ENCODE assay signal across 8 mouse cellular contexts in genomic region chr3:89437269-89437668, GRCm38 (mm10). TPM values are rescaled to one million over a fixed set of nuclear protein-coding genes. Genes with fewer than 3 reads are reported as not detected.
A peak's percentile ranks its signal among the peaks of the same experiment; 100 is the strongest.
DNase-seq lines count a peak whose midpoint lies in the region; ATAC-seq and TF ChIP-seq lines count a peak whose summit lies in the region.

No protein-coding gene starts in this region.

- no peak for TF ChIP-seq CTCF in heart, adult 2 months (IDR thresholded peaks at IDR 0.05)

- H3K9me3 ChIP-seq in ES-E14 (ENCODE audit: control insufficient read depth, insufficient read depth, low read depth, low read length), result no peaks in the 10 kb centered on the region
- H3K9me3 ChIP-seq in forebrain, embryonic 13.5 days (replicated peaks), result no peaks in the 10 kb centered on the region
- no peaks in the 10 kb centered on the region for H3K9me3 ChIP-seq in kidney, embryonic 16.5 days (ENCODE audit: low read length)
- H3K9me3 ChIP-seq in megakaryocyte, embryonic 14.5 days, result no peaks in the 10 kb centered on the region

- no peaks in the 10 kb centered on the region for H3K27me3 ChIP-seq in heart, adult 2 months (ENCODE audit: control insufficient read depth, insufficient read depth, low read length)
- H3K27me3 ChIP-seq in forebrain, embryonic 13.5 days, result no peaks in the 10 kb centered on the region
- H3K27me3 ChIP-seq in kidney, embryonic 16.5 days (ENCODE audit: insufficient read depth, low read length), result no peaks in the 10 kb centered on the region
- H3K27me3 ChIP-seq in megakaryocyte, embryonic 14.5 days (replicated peaks), result no peaks in the 10 kb centered on the region

- DNase-seq in heart, adult 2 months, result peak in 1 of 2 experiments; percentile 42
- DNase-seq in heart, postnatal 36 days, result no peak
- DNase-seq in ES-E14 (ENCODE audit: low read depth, low spot score), result no peak
- DNase-seq in thymus, postnatal 25 days, result peak; percentile 34
- DNase-seq in adrenal gland, adult 8-10 months, result no peak

- peak; percentile 34; the same call in 1 of the 2 replicates for ATAC-seq in forebrain, embryonic 13.5 days
- no peak for ATAC-seq in kidney, embryonic 16.5 days (ENCODE audit: low FRiP score, low TSS enrichment)

- peak overlapping the region; percentile 91 for H3K27ac ChIP-seq in heart, adult 2 months
- H3K27ac ChIP-seq in ES-E14 (ENCODE audit: insufficient read depth, low read depth, low read length, poor library complexity, severe bottlenecking), result peak overlapping the region; percentile 61; the same call in 1 of the 2 replicates
- no peak overlapping the region for H3K27ac ChIP-seq in forebrain, embryonic 13.5 days
- H3K27ac ChIP-seq in kidney, embryonic 16.5 days (ENCODE audit: low read length), result peak overlapping the region; percentile 83

- no peaks in the 10 kb centered on the region for H3K36me3 ChIP-seq in heart, adult 2 months (ENCODE audit: control insufficient read depth, insufficient read depth, low read length)
- peaks cover 15% of the 10 kb centered on the region for H3K36me3 ChIP-seq in ES-E14 (ENCODE audit: control insufficient read depth, insufficient read depth, low read length, poor library complexity, severe bottlenecking)
- peaks cover 25% of the 10 kb centered on the region for H3K36me3 ChIP-seq in forebrain, embryonic 13.5 days (ENCODE audit: poor library complexity, severe bottlenecking)
- peaks cover 26% of the 10 kb centered on the region for H3K36me3 ChIP-seq in kidney, embryonic 16.5 days (ENCODE audit: insufficient read depth, low read length)
- peaks cover 58% of the 10 kb centered on the region for H3K36me3 ChIP-seq in megakaryocyte, embryonic 14.5 days (replicated peaks; ENCODE audit: low read length)

- no peak for TF ChIP-seq EP300 in heart, adult 2 months (IDR thresholded peaks at IDR 0.05; ENCODE audit: insufficient read depth, low read depth, low read length)

- intact Hi-C loops in heart, adult 2 months (cut with DNase I), result loop anchor here (2.0 kb wide), 1 partner anchor 18 kb away; the partner anchor contains the start of genes Cks1b and Shc1
- intact Hi-C loops in heart, postnatal 36 days (cut with DNase I), result loop anchor here (2.0 kb wide), 1 partner anchor 16 kb away; no protein-coding TSS in a partner anchor

- H3K79me2 ChIP-seq in heart, adult 2 months (replicated peaks; ENCODE audit: control insufficient read depth, insufficient read depth, low read length), result 0 out of 2 replicates have a peak, but pooled peaks cover 1% of the 10 kb centered on the region

- 13% methylated on average over 5 of the region's 5 CpGs for WGBS in heart, adult 2 months
- 21% methylated on average over 5 of the region's 5 CpGs for WGBS in forebrain, embryonic 13.5 days
- 31% methylated on average over 5 of the region's 5 CpGs for WGBS in kidney, embryonic 16.5 days

- peak overlapping the region; percentile 63 for H3K4me2 ChIP-seq in forebrain, embryonic 13.5 days
- H3K4me2 ChIP-seq in kidney, embryonic 16.5 days (replicated peaks; ENCODE audit: low read depth, low read length), result peak overlapping the region; percentile 72

- peak overlapping the region; percentile 52 for H3K4me3 ChIP-seq in heart, adult 2 months
- peak overlapping the region; percentile 66 to 77 for H3K4me3 ChIP-seq in ES-E14 (ENCODE audit: insufficient read depth in 1 of 2, low read depth in 1 of 2, low read length in 2 of 2, poor library complexity in 1 of 2, severe bottlenecking in 1 of 2)
- H3K4me3 ChIP-seq in forebrain, embryonic 13.5 days, result peak overlapping the region; percentile 37
- peak overlapping the region; percentile 65 for H3K4me3 ChIP-seq in kidney, embryonic 16.5 days (ENCODE audit: low read length)
- peak overlapping the region; percentile 93 for H3K4me3 ChIP-seq in megakaryocyte, embryonic 14.5 days (replicated peaks)

- no peak for TF ChIP-seq POLR2A in heart, adult 2 months (IDR thresholded peaks at IDR 0.05; ENCODE audit: insufficient read depth, low read depth, low read length)

- peaks cover 8% of the 10 kb centered on the region for H3K4me1 ChIP-seq in heart, adult 2 months (ENCODE audit: control insufficient read depth, insufficient read depth, low read length)
- peaks cover 3 to 22% of the 10 kb centered on the region in 2 experiments; a peak in 2 of 4 replicates for H3K4me1 ChIP-seq in ES-E14 (ENCODE audit: control insufficient read depth in 2 of 2, insufficient read depth in 2 of 2, low read length in 2 of 2, poor library complexity in 1 of 2)
- H3K4me1 ChIP-seq in forebrain, embryonic 13.5 days, result peaks cover 33% of the 10 kb centered on the region
- H3K4me1 ChIP-seq in kidney, embryonic 16.5 days (ENCODE audit: insufficient read depth, low read length), result peaks cover 14% of the 10 kb centered on the region
- peaks cover 58% of the 10 kb centered on the region for H3K4me1 ChIP-seq in megakaryocyte, embryonic 14.5 days

- in situ Hi-C loops in ES-E14 (cut with MboI; ENCODE audit: low sequenced_read_pairs in 2 of 2, unreplicated experiment in 2 of 2), result no loop called here

- peak overlapping the region; percentile 69 for H3K9ac ChIP-seq in heart, adult 2 months (ENCODE audit: low read depth, low read length)
- H3K9ac ChIP-seq in ES-E14 (ENCODE audit: insufficient read depth, low read depth, low read length, poor library complexity, severe bottlenecking), result peak overlapping the region; percentile 72; the same call in 1 of the 2 replicates
- peak overlapping the region; percentile 61 for H3K9ac ChIP-seq in forebrain, embryonic 13.5 days
- H3K9ac ChIP-seq in kidney, embryonic 16.5 days (replicated peaks; ENCODE audit: low read length), result peak overlapping the region; percentile 78

TF ChIP-seq in ES-E14, 5 proteins besides CTCF, POLR2A, EP300 and RAD21:
- TF ChIP-seq ZC3H11A (IDR thresholded peaks at IDR 0.05; ENCODE audit: borderline replicate concordance, low read depth, low read length), result no peak
- no peak for TF ChIP-seq HCFC1 (IDR thresholded peaks at IDR 0.05; ENCODE audit: borderline replicate concordance, insufficient read depth, low read length)
- no peak for TF ChIP-seq MAFK (IDR thresholded peaks at IDR 0.05; ENCODE audit: insufficient read depth, low read depth, low read length)
- TF ChIP-seq CHD2 (IDR thresholded peaks at IDR 0.05; ENCODE audit: low read depth, low read length), result no peak
- TF ChIP-seq ZNF384 (IDR thresholded peaks at IDR 0.05; ENCODE audit: low read depth, low read length), result no peak

RNA-seq across cellular contexts. Expression of gene Pbxip1, which starts 0.8 kb away (rescaled TPM):
- total RNA-seq in heart, adult 2 months (2021), result 10 to 100 TPM; 55.7 to 67.5 TPM
- 56.2 and 58.2 TPM in 2 replicates for polyA plus RNA-seq in heart, adult 2 months (2012; rRNA removed)
- 10 to 100 TPM; 57.0 to 58.0 TPM for total RNA-seq in heart, postnatal 36 days (2021)
- total RNA-seq in ES-E14 (2012; rRNA removed), result 19.3 and 20.8 TPM in 2 replicates
- polyA plus RNA-seq in forebrain, embryonic 13.5 days (2015; fragmentation: Nextera tagmentation; extraction: Ambion mirVana), result 10.2 TPM in 2 replicates
- 47.5 and 51.7 TPM in 2 replicates for polyA plus RNA-seq in kidney, embryonic 16.5 days (2015; fragmentation: Nextera tagmentation; extraction: Ambion mirVana)
- 23.0 and 29.3 TPM in 2 replicates for polyA plus RNA-seq in megakaryocyte, embryonic 14.5 days (2012; ENCODE audit: insufficient read depth, low replicate concordance)
- 100 to 1,000 TPM in 2 of 4 experiments, 10 to 100 TPM in 2; 57.0 to 119 (median 81.5) TPM for total RNA-seq in adrenal gland, adult 8-10 months (2022)

RNA-seq across cellular contexts. Expression of gene Pygo2, which starts 7.3 kb away (rescaled TPM):
- 10 to 100 TPM; 12.5 to 15.3 TPM for total RNA-seq in heart, adult 2 months (2021)
- polyA plus RNA-seq in heart, adult 2 months (2012; rRNA removed), result 14.4 and 17.3 TPM in 2 replicates
- total RNA-seq in heart, postnatal 36 days (2021), result 10 to 100 TPM; 13.8 to 16.6 TPM
- total RNA-seq in ES-E14 (2012; rRNA removed), result 39.2 and 50.3 TPM in 2 replicates
- polyA plus RNA-seq in forebrain, embryonic 13.5 days (2015; fragmentation: Nextera tagmentation; extraction: Ambion mirVana), result 30.4 and 32.4 TPM in 2 replicates
- polyA plus RNA-seq in kidney, embryonic 16.5 days (2015; fragmentation: Nextera tagmentation; extraction: Ambion mirVana), result 38.9 and 41.2 TPM in 2 replicates
- 35.3 and 137 TPM in 2 replicates for polyA plus RNA-seq in megakaryocyte, embryonic 14.5 days (2012; ENCODE audit: insufficient read depth, low replicate concordance)
- 10 to 100 TPM; 42.1 to 45.1 (median 44.3) TPM for total RNA-seq in adrenal gland, adult 8-10 months (2022)

RNA-seq across cellular contexts. Expression of gene Pmvk, which starts 17.1 kb away (rescaled TPM):
- 1 to 10 TPM; 6.7 to 7.5 TPM for total RNA-seq in heart, adult 2 months (2021)
- polyA plus RNA-seq in heart, adult 2 months (2012; rRNA removed), result 14.8 and 21.5 TPM in 2 replicates
- total RNA-seq in heart, postnatal 36 days (2021), result 1 to 10 TPM; 7.0 to 9.2 TPM
- 35.0 and 38.6 TPM in 2 replicates for total RNA-seq in ES-E14 (2012; rRNA removed)
- 73.3 and 75.0 TPM in 2 replicates for polyA plus RNA-seq in forebrain, embryonic 13.5 days (2015; fragmentation: Nextera tagmentation; extraction: Ambion mirVana)
- 56.1 and 59.3 TPM in 2 replicates for polyA plus RNA-seq in kidney, embryonic 16.5 days (2015; fragmentation: Nextera tagmentation; extraction: Ambion mirVana)
- 10.7 and 35.6 TPM in 2 replicates for polyA plus RNA-seq in megakaryocyte, embryonic 14.5 days (2012; ENCODE audit: insufficient read depth, low replicate concordance)
- total RNA-seq in adrenal gland, adult 8-10 months (2022), result 10 to 100 TPM; 14.3 to 19.5 (median 15.7) TPM

RNA-seq across cellular contexts. Expression of gene Shc1, which starts 19.0 kb away (rescaled TPM):
- 10 to 100 TPM; 31.6 to 32.0 TPM for total RNA-seq in heart, adult 2 months (2021)
- 32.4 and 50.5 TPM in 2 replicates for polyA plus RNA-seq in heart, adult 2 months (2012; rRNA removed)
- 10 to 100 TPM; 34.1 to 36.6 TPM for total RNA-seq in heart, postnatal 36 days (2021)
- 66.9 and 72.0 TPM in 2 replicates for total RNA-seq in ES-E14 (2012; rRNA removed)
- polyA plus RNA-seq in forebrain, embryonic 13.5 days (2015; fragmentation: Nextera tagmentation; extraction: Ambion mirVana), result 15.9 and 16.7 TPM in 2 replicates
- polyA plus RNA-seq in kidney, embryonic 16.5 days (2015; fragmentation: Nextera tagmentation; extraction: Ambion mirVana), result 115 and 118 TPM in 2 replicates
- 22.7 and 67.6 TPM in 2 replicates for polyA plus RNA-seq in megakaryocyte, embryonic 14.5 days (2012; ENCODE audit: insufficient read depth, low replicate concordance)
- 100 to 1,000 TPM; 108 to 136 (median 122) TPM for total RNA-seq in adrenal gland, adult 8-10 months (2022)

RNA-seq across cellular contexts. Expression of gene Cks1b, which starts 19.1 kb away (rescaled TPM):
- 1 to 10 TPM; 3.3 to 3.5 TPM for total RNA-seq in heart, adult 2 months (2021)
- 9.0 and 10.7 TPM in 2 replicates for polyA plus RNA-seq in heart, adult 2 months (2012; rRNA removed)
- total RNA-seq in heart, postnatal 36 days (2021), result 1 to 10 TPM; 5.1 to 5.4 TPM
- 162 and 190 TPM in 2 replicates for total RNA-seq in ES-E14 (2012; rRNA removed)
- 352 TPM in 2 replicates for polyA plus RNA-seq in forebrain, embryonic 13.5 days (2015; fragmentation: Nextera tagmentation; extraction: Ambion mirVana)
- polyA plus RNA-seq in kidney, embryonic 16.5 days (2015; fragmentation: Nextera tagmentation; extraction: Ambion mirVana), result 483 and 495 TPM in 2 replicates
- polyA plus RNA-seq in megakaryocyte, embryonic 14.5 days (2012; ENCODE audit: insufficient read depth, low replicate concordance), result 16.4 and 53.9 TPM in 2 replicates
- total RNA-seq in adrenal gland, adult 8-10 months (2022), result 10 to 100 TPM; 20.3 to 33.2 (median 27.4) TPM

Comparison
In these comparisons a context has a peak if more than half of its experiments do, and no peak if none do; other contexts are left out.
1. H3K4me3 ChIP-seq: peak in every context shown above with its lines; median percentile 93 in megakaryocyte, embryonic 14.5 days; 72 in ES-E14; 65 in kidney, embryonic 16.5 days; 52 in heart, adult 2 months; 37 in forebrain, embryonic 13.5 days.